Mouse (Mus musculus) liver, embryonic 14.5 days (tissue): ENCODE measurements around the gene Ncapg. TPM values are rescaled to one million over a fixed set of nuclear protein-coding genes. Genes with fewer than 3 reads are reported as not detected.

ENCODE experiments used
- ATAC-seq: fragments of 200-750 bp; cut with Nextera tagmentation; 2 replicates; pipeline ENCODE4 v1.8.0; 2017; ENCODE audit warnings: moderate number of reproducible peaks, mild to moderate bottlenecking, moderate library complexity; ENCODE audit not compliant: insufficient read depth
- DNase-seq, 3 experiments: peaks; one replicate each; pipeline ENCODE4 v3.0.0-alpha.2; 2012 to 2013; ENCODE audit warnings: low read depth in 3 of 3, low spot score in 3 of 3
- H3K27ac ChIP-seq: fragments of 300-500 bp; sonication (generic); 2 replicates; pipeline ENCODE4 v1.5.1; 2014; ENCODE audit warnings: moderate library complexity, mild to moderate bottlenecking, control low read depth, inconsistent platforms
- H3K27me3 ChIP-seq: fragments of 300-500 bp; sonication (generic); 2 replicates; pipeline ENCODE4 v1.6.1; 2014; ENCODE audit warnings: mild to moderate bottlenecking, low read length, moderate library complexity; ENCODE audit not compliant: control insufficient read depth, insufficient read depth
- H3K36me3 ChIP-seq: fragments of 300-500 bp; sonication (generic); replicated peaks from 2 replicates; pipeline ENCODE4 v1.6.1; 2014; ENCODE audit warnings: low read depth; ENCODE audit not compliant: control insufficient read depth, insufficient read depth
- H3K4me1 ChIP-seq, 2 experiments: fragments of 200-500 bp in 1 of 2; fragments of 300-500 bp in 1 of 2; sonication (generic) in 1 of 2; replicated peaks; 2 replicates each; pipeline ENCODE4 v1.6.1; 2012 to 2014; ENCODE audit warnings: antibody characterized with exemption in 1 of 2, inconsistent platforms in 1 of 2, low read length in 1 of 2; ENCODE audit not compliant: control insufficient read depth in 2 of 2, insufficient read depth in 2 of 2
- H3K4me2 ChIP-seq: fragments of 300-500 bp; sonication (generic); 2 replicates; pipeline ENCODE4 v1.6.1; 2014; ENCODE audit warnings: low read depth, mild to moderate bottlenecking, control low read depth, moderate library complexity
- H3K4me3 ChIP-seq, 2 experiments: fragments of 200-500 bp in 1 of 2; fragments of 300-500 bp in 1 of 2; sonication (generic) in 1 of 2; 2 replicates each; pipeline ENCODE4 v1.5.1; 2012 to 2014; ENCODE audit warnings: low read depth in 2 of 2, low read length in 2 of 2, mild to moderate bottlenecking in 2 of 2, control low read depth in 1 of 2, inconsistent platforms in 1 of 2, moderate library complexity in 1 of 2; ENCODE audit not compliant: insufficient read depth in 1 of 2
- H3K9ac ChIP-seq: fragments of 300-500 bp; sonication (generic); replicated peaks from 2 replicates; pipeline ENCODE4 v1.6.1; 2014; ENCODE audit warnings: mild to moderate bottlenecking, control low read depth, moderate library complexity
- H3K9me3 ChIP-seq: fragments of 300-500 bp; sonication (generic); 2 replicates; pipeline ENCODE4 v1.6.1; 2016; ENCODE audit warnings: low read length, mixed read lengths; ENCODE audit not compliant: control insufficient read depth
- CTCF ChIP-seq: IDR thresholded peaks from 2 replicates; pipeline ENCODE4 v1.5.1; 2016; ENCODE audit warnings: antibody characterized with exemption, low read depth, control low read depth
- EP300 ChIP-seq: IDR thresholded peaks from 2 replicates; pipeline ENCODE4 v1.6.1; 2016; ENCODE audit warnings: antibody characterized with exemption, low read depth
- WGBS: fragments of 180-500 bp; shearing (Covaris S2); extraction: QIAGEN DNeasy Blood & Tissue Kit; methylation state at CpG from one replicate; pipeline ENCODE4 v1.1.7; 2014; ENCODE audit not compliant: insufficient replicate concordance; 5-methylcytosine and 5-hydroxymethylcytosine counted together
- polyA plus RNA-seq, 2 experiments: library from polyadenylated mRNA; depleted of rRNA in 1 of 2; stranded (reverse) in 1 of 2; unstranded in 1 of 2; fragments of >200 nt; fragmentation: Nextera tagmentation in 1 of 2; extraction: Ambion mirVana in 1 of 2; gene quantifications; 2 replicates each; pipeline versions ENCODE4 v1.2.1 to v1.2.3; 2012 to 2014

Ncapg gene
- polyA plus RNA-seq, 2 experiments: 28.2 to 57.4 TPM

DNA sequence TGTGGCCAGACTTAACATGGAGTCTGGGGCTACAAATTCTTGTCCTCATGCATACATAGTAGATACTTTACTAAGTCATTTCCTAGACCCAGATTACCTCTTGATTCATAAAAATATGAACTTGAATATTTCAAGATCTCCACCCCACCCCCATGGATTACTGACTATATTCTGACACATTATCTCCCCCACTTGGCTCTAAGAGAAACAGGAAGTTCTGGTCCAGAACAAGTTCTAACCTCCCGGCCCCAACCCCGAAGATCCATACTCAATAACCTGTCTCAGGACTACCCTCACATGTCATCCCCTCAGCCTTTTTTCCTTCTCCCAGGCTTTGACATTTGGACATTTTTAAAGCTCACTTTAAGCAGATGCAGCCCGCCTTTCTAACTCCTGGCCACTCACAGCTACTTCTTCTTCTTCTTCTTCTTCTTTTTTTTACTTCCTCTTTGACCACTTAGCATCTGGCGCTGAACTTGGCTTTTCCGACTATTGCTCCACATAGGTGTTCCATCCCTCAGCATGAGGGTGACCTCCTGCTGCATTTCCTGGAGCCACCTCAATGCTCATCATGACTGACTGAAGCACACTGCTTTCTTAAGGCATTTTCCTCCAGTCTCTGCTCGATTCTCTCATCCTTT, 49.2 kb downstream of the Ncapg start:
- no peak for ATAC-seq
- H3K4me2 ChIP-seq: no peak overlapping the region

GRCm38 (mm10) chr5:45733751-45734150, 64.0 kb downstream of the Ncapg start:
- H3K27ac ChIP-seq: no peak overlapping the region
- no peak overlapping the region for H3K4me2 ChIP-seq
- no peaks in the 10 kb centered on the region for H3K4me1 ChIP-seq
- 68% methylated on average over 2 of the region's 2 CpGs for whole genome bisulfite sequencing
- no peak for TF ChIP-seq EP300
- no peak for TF ChIP-seq CTCF
- no peaks in the 10 kb centered on the region for H3K9me3 ChIP-seq
- no peaks in the 10 kb centered on the region for H3K27me3 ChIP-seq
- no peak overlapping the region for H3K9ac ChIP-seq
- no peak for DNase-seq
- H3K4me3 ChIP-seq: no peak overlapping the region
- no peak for ATAC-seq
- H3K36me3 ChIP-seq: no peaks in the 10 kb centered on the region

More for the DNA sequence above, 49.2 kb downstream of the Ncapg start:
- DNase-seq: no peak
- 32% methylated on average over 6 of the region's 6 CpGs for WGBS
- Histone ChIP-seq H3K36me3 (no peaks in the 10 kb centered on the region), H3K27me3 (no peaks in the 10 kb centered on the region), H3K9ac (no peak overlapping the region), H3K4me1 (no peaks in the 10 kb centered on the region), H3K27ac (no peak overlapping the region), H3K4me3 (no peak overlapping the region), H3K9me3 (no peaks in the 10 kb centered on the region)
- TF ChIP-seq CTCF (no peak), EP300 (no peak)

GRCm38 (mm10) chr5:45737911-45738310, 68.2 kb downstream of the Ncapg start:
- Histone ChIP-seq H3K9ac (no peak overlapping the region), H3K36me3 (no peaks in the 10 kb centered on the region), H3K4me3 (no peak overlapping the region), H3K27me3 (no peaks in the 10 kb centered on the region), H3K27ac (no peak overlapping the region), H3K9me3 (no peaks in the 10 kb centered on the region), H3K4me2 (no peak overlapping the region), H3K4me1 (no peaks in the 10 kb centered on the region)
- no peak for ATAC-seq
- no peak for DNase-seq
- TF ChIP-seq EP300 (no peak), CTCF (no peak)
- 61% methylated on average over 1 of the region's 1 CpGs for WGBS

Other genes starting within 250 kb of the Ncapg start
- 32.6 and 34.3 TPM in 2 replicates for gene Qdpr, start 219.7 kb upstream of the Ncapg start, polyA plus RNA-seq (2012; rRNA removed)
- gene Qdpr, start 219.7 kb upstream of the Ncapg start, polyA plus RNA-seq (2014; fragmentation: Nextera tagmentation; extraction: Ambion mirVana): 61.1 and 68.2 TPM in 2 replicates
- gene Clrn2, start 216.2 kb upstream of the Ncapg start, polyA plus RNA-seq (2012; rRNA removed): not detected in 2 replicates
- not detected in 2 replicates for gene Clrn2, start 216.2 kb upstream of the Ncapg start, polyA plus RNA-seq (2014; fragmentation: Nextera tagmentation; extraction: Ambion mirVana)
- gene Lap3, start 176.5 kb upstream of the Ncapg start, polyA plus RNA-seq (2012; rRNA removed): 15.4 and 24.3 TPM in 2 replicates
- gene Lap3, start 176.5 kb upstream of the Ncapg start, polyA plus RNA-seq (2014; fragmentation: Nextera tagmentation; extraction: Ambion mirVana): 38.8 and 39.8 TPM in 2 replicates
- gene Med28, start 149.7 kb upstream of the Ncapg start, polyA plus RNA-seq (2012; rRNA removed): 22.7 and 37.6 TPM in 2 replicates
- gene Med28, start 149.7 kb upstream of the Ncapg start, polyA plus RNA-seq (2014; fragmentation: Nextera tagmentation; extraction: Ambion mirVana): 99.8 and 102 TPM in 2 replicates
- gene Fam184b, start 30.3 kb upstream of the Ncapg start, polyA plus RNA-seq (2012; rRNA removed): 0.04 TPM in 2 replicates
- 0.09 TPM in 1 of 2 replicates, not detected in the other for gene Fam184b, start 30.3 kb upstream of the Ncapg start, polyA plus RNA-seq (2014; fragmentation: Nextera tagmentation; extraction: Ambion mirVana)
- 1.0 and 1.9 TPM in 2 replicates for gene Lcorl, start 187.7 kb downstream of the Ncapg start, polyA plus RNA-seq (2012; rRNA removed)
- gene Lcorl, start 187.7 kb downstream of the Ncapg start, polyA plus RNA-seq (2014; fragmentation: Nextera tagmentation; extraction: Ambion mirVana): 5.7 and 5.8 TPM in 2 replicates